Mouse (Mus musculus): ENCODE data around the gene Ttc30b.

DNA sequence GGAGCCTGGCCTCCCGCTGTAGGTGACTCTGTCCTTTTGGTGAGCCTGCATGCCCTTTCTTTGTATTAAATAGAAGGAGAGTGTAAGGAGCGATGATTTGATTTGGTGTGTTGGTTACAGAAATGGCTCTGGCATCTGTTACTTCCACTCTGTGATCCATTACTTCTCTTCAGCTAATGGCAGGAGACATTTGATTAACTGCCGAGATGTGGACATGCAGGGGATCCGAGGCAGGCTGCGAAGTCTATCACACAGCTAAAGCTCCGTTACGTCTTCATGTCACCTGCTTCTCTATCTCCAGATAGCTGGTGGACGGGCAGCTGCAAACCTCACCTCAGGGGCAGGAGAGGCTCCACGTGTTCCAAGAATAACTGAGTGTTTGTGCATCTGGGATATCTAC, 35.7 kb upstream of the Ttc30b start:
- TF ChIP-seq CTCF (IDR thresholded peaks at IDR 0.05; ENCODE audit: low read depth, low read length) (no peak), POLR2AphosphoS5 (IDR thresholded peaks at IDR 0.05; ENCODE audit: insufficient replicate concordance, low read depth, low read length) (no peak), TAL1 (conservative IDR thresholded peaks at IDR 0.05; ENCODE audit: low read depth, low read length) (no peak)
